Mouse (Mus musculus): ENCODE measurements around the gene Hmga2.

- TF ChIP-seq CTCF (IDR thresholded peaks at IDR 0.05; ENCODE audit: low read depth, low read length) (no peak), GATA1 (IDR thresholded peaks at IDR 0.05; ENCODE audit: borderline replicate concordance, low read length) (no peak)
Measured at GRCm38 (mm10) chr10:120433463-120433815, 42.8 kb downstream of the Hmga2 start.
